Mouse (Mus musculus) limb, embryonic 13.5 days (tissue): ENCODE measurements around the gene Lhfpl5. TPM values are rescaled to one million over a fixed set of nuclear protein-coding genes. Genes with fewer than 3 reads are reported as not detected.

Experiments used
- ATAC-seq: fragments of 200-750 bp; cut with Nextera tagmentation; 2 replicates; pipeline ENCODE4 v1.8.0; 2017; ENCODE audit warnings: low read depth, moderate number of reproducible peaks, moderate TSS enrichment; ENCODE audit not compliant: low FRiP score
- H3K27ac ChIP-seq: fragments of 300-500 bp; sonication (generic); 2 replicates; pipeline ENCODE4 v1.5.1; 2015; ENCODE audit warnings: inconsistent platforms, mild to moderate bottlenecking, moderate library complexity
- H3K27me3 ChIP-seq: fragments of 300-500 bp; sonication (generic); 2 replicates; pipeline ENCODE4 v1.6.1; 2015; ENCODE audit warnings: mild to moderate bottlenecking, inconsistent platforms
- H3K36me3 ChIP-seq: fragments of 300-500 bp; sonication (generic); 2 replicates; pipeline ENCODE4 v1.6.1; 2015; ENCODE audit warnings: inconsistent platforms, mild to moderate bottlenecking, moderate library complexity
- H3K4me1 ChIP-seq: fragments of 300-500 bp; sonication (generic); 2 replicates; pipeline ENCODE4 v1.6.1; 2015; ENCODE audit warnings: inconsistent platforms
- H3K4me2 ChIP-seq: fragments of 300-500 bp; sonication (generic); replicated peaks from 2 replicates; pipeline ENCODE4 v1.6.1; 2015; ENCODE audit warnings: inconsistent platforms, mild to moderate bottlenecking, moderate library complexity
- H3K4me3 ChIP-seq: fragments of 300-500 bp; sonication (generic); 2 replicates; pipeline ENCODE4 v1.5.1; 2015; ENCODE audit warnings: moderate library complexity, mild to moderate bottlenecking, inconsistent platforms
- H3K9ac ChIP-seq: fragments of 300-500 bp; sonication (generic); 2 replicates; pipeline ENCODE4 v1.6.1; 2015; ENCODE audit warnings: mild to moderate bottlenecking, inconsistent platforms
- H3K9me3 ChIP-seq: fragments of 300-500 bp; sonication (generic); 2 replicates; pipeline ENCODE4 v1.6.1; 2016; ENCODE audit warnings: inconsistent platforms
- WGBS: fragments of 180-500 bp; shearing (Covaris S2); methylation state at CpG from one replicate; pipeline ENCODE4 v1.1.7; 2015; 5-methylcytosine and 5-hydroxymethylcytosine counted together
- polyA plus RNA-seq: library from polyadenylated mRNA; unstranded; fragments of >200 nt; fragmentation: Nextera tagmentation; extraction: Ambion mirVana; gene quantifications from 2 replicates; pipeline ENCODE4 v1.2.1, GENCODE M21; 2015

The Lhfpl5 gene
- 0.46 and 0.56 TPM in 2 replicates for polyA plus RNA-seq

DNA sequence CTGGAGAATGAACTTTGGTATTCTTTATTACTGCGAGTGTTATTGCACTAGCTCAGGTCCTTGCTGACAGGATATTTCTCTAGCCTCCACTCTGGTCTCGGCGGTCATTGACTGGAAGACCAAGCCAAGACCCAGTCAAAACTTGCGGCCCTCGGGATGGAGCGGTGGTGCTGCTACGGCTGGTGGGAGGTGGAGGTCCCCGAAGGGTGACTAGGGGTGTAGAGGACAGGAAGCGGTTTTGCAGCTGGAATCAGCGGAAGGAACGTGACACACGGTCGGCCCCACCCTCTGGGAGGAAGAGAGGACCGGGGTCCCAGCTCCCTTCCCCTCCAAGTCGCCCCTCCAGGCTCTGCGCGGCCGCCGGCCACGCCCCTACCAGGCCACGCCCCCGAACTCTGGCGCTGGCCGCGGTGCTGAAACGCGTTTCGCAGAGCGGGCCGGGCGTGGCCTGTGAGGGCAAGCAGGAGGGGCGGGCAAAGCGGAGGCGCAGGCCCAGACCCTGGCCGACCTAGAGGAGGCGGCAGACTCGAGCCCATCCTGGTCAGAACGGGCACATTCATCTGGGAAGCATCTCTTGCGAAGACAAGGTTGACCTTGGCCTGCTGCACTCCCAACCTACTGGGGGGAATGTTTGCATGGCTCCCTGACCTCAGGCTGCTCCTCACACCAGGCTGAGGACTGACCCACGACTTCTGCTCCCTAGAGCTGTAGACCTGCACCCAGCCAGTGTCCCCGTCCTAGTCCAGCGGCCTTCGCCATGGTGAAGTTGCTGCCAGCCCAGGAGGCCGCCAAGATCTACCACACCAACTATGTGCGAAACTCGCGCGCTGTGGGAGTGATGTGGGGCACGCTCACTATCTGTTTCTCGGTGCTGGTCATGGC lies at the start of gene Lhfpl5:
Lhfpl5 (plus strand) TSS at position 398 of the 882 bp plus-strand sequence.
- whole genome bisulfite sequencing, result 15% methylated on average over 50 of the region's 50 CpGs
- H3K4me2 ChIP-seq, result peak within 1 kb of the TSS; percentile 58
- peak; percentile 83; the same call in 1 of the 2 replicates for ATAC-seq
- H3K27ac ChIP-seq, result no peak within 1 kb of the TSS
- no peaks in the 10 kb centered on the region for H3K36me3 ChIP-seq
- no peaks in the 10 kb centered on the region for H3K9me3 ChIP-seq
- peak within 1 kb of the TSS; percentile 27 for H3K4me3 ChIP-seq
- H3K27me3 ChIP-seq, result peaks cover 6% of the 10 kb centered on the region
- H3K4me1 ChIP-seq, result peaks cover 8% of the 10 kb centered on the region
- no peak within 1 kb of the TSS for H3K9ac ChIP-seq

DNA sequence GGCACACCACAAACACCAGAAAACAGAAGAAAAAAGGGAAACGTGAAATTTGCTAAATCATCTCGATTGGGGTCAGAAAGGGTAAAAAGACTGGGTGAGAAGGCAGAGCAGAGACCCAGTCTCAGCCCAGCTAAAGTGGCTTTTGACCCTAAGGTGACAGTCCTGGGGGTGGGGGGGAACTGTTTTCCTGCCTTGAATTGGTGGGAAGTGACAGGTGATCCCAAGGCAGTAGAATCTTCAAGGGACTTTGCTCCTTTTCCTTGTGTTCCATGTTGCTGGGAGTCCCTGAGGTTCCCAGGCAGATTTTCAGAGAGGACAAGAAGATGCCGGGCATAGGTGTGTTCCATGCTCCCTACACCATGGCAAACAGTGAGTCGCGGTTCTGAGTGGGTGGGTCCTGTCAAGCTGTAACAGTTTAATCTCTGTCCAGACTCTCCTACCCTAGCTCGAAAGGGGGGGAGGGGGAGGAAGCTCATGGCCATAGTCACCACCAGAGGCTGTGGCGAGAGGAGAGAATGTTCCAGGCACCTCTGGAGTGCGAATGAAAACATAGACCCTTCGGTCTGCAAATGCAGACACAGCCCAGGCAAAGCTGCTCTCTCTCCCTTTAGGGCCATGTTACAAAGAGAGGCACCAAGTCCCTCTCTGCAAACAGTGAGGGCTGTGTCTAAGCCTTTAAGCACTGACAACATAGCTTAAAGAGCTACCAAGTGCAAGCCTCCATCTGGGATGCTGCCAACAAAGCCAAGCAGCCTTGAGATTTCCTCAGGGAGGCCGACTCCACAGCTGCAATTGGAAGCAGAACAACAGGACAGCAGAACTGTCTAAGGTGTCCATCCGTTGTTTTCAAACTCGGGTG lies 48.0 kb upstream of the Lhfpl5 start:
- peaks cover 23% of the 10 kb centered on the region for H3K4me1 ChIP-seq
- no peaks in the 10 kb centered on the region for H3K36me3 ChIP-seq
- peak overlapping the region; percentile 39; the same call in 1 of the 2 replicates for H3K27ac ChIP-seq
- H3K4me3 ChIP-seq, result 0 out of 2 replicates have a peak overlapping the region, but pooled peaks have one; percentile 17
- H3K9ac ChIP-seq, result peak overlapping the region; percentile 45; the same call in 1 of the 2 replicates
- 39% methylated on average over 12 of the region's 12 CpGs for WGBS
- ATAC-seq, result no peak
- H3K27me3 ChIP-seq, result 0 out of 2 replicates have a peak, but pooled peaks cover 7% of the 10 kb centered on the region
- peak overlapping the region; percentile 51 for H3K4me2 ChIP-seq
- H3K9me3 ChIP-seq, result no peaks in the 10 kb centered on the region

DNA sequence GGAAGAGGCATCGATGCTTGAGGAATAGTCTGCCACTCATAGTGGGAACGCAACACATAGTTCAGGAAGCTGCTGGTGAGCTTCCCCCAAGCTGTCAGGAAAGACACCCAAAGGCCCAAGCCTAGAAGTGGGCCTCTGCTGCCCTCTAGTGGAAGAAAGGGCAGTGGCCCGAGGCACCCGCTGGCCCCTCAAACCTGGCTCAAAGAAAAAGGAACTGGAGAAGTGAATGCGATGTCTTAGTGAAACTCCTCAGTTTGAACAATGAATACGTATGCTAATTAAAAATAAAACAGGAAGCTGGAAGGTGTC lies 47.4 kb upstream of the Lhfpl5 start:
- peak; percentile 24; the same call in 1 of the 2 replicates for ATAC-seq

DNA sequence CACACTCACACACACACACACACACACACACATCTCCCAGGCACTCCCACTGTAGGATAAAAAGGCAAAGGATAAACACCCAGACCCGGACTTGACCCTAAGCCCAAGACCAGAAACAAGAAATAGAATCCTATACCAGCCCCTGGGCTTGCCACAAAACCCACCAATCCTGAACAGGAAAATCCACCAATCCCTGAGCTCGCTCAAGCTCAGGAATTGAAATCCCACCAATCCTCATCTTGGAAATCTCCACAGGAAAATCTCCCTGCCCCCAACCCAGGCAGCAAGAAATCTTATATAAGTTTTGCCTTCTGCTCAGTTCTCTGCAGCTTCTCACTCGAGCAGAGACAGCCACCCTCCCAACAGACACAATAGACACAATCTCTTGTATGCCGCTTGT lies 46.3 kb upstream of the Lhfpl5 start:
- ATAC-seq, result no peak
- no peak overlapping the region for H3K4me2 ChIP-seq
- 71% methylated on average over 4 of the region's 4 CpGs for WGBS

More for the DNA sequence above, 47.4 kb upstream of the Lhfpl5 start:
- H3K4me2 ChIP-seq, result peak overlapping the region; percentile 51
- H3K9ac ChIP-seq, result peak overlapping the region; percentile 45; the same call in 1 of the 2 replicates
- 0 out of 2 replicates have a peak, but pooled peaks cover 7% of the 10 kb centered on the region for H3K27me3 ChIP-seq
- peaks cover 23% of the 10 kb centered on the region for H3K4me1 ChIP-seq
- no peak overlapping the region for H3K27ac ChIP-seq
- H3K9me3 ChIP-seq, result no peaks in the 10 kb centered on the region
- 0 out of 2 replicates have a peak overlapping the region, but pooled peaks have one; percentile 17 for H3K4me3 ChIP-seq
- H3K36me3 ChIP-seq, result no peaks in the 10 kb centered on the region
- WGBS, result 3% methylated on average over 6 of the region's 6 CpGs

DNA sequence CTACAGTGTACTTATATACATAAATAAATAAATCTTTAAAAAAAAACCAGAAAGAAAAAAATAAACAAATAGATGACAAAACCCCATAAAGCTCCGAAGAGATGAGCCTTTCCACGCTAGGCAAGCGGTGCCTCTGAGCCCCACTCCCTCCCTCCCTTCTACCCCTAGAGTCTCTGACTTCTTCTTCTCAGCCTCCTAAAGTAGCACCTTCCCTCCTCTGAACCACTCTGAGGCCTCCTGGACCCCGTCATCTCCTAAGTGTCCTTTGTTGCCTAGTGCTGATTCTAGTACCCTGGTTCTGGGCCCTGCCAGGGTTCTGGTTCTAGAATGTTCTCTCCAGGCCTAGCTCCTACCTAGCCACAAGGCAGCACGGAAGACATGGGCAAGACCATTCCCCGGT lies 44.9 kb upstream of the Lhfpl5 start, which contains the start of gene Armc12:
Armc12 (plus strand) TSS at position 301 of the 400 bp plus-strand sequence.
- H3K4me2 ChIP-seq, result 0 out of 2 replicates have a peak within 1 kb of the TSS, but pooled peaks have one; percentile 41
- 85% methylated on average over 6 of the region's 6 CpGs for WGBS
- no peak within 1 kb of the TSS for H3K9ac ChIP-seq
- no peaks in the 10 kb centered on the region for H3K36me3 ChIP-seq
- H3K27ac ChIP-seq, result no peak within 1 kb of the TSS
- no peaks in the 10 kb centered on the region for H3K9me3 ChIP-seq
- peaks cover 13% of the 10 kb centered on the region for H3K4me1 ChIP-seq
- no peak for ATAC-seq
- H3K27me3 ChIP-seq, result 0 out of 2 replicates have a peak, but pooled peaks cover 7% of the 10 kb centered on the region
- H3K4me3 ChIP-seq, result no peak within 1 kb of the TSS

More for the DNA sequence above, 46.3 kb upstream of the Lhfpl5 start:
- H3K9ac ChIP-seq, result no peak overlapping the region
- no peaks in the 10 kb centered on the region for H3K9me3 ChIP-seq
- H3K36me3 ChIP-seq, result no peaks in the 10 kb centered on the region
- H3K4me3 ChIP-seq, result no peak overlapping the region
- peaks cover 14% of the 10 kb centered on the region for H3K4me1 ChIP-seq
- 0 out of 2 replicates have a peak, but pooled peaks cover 7% of the 10 kb centered on the region for H3K27me3 ChIP-seq
- no peak overlapping the region for H3K27ac ChIP-seq

DNA sequence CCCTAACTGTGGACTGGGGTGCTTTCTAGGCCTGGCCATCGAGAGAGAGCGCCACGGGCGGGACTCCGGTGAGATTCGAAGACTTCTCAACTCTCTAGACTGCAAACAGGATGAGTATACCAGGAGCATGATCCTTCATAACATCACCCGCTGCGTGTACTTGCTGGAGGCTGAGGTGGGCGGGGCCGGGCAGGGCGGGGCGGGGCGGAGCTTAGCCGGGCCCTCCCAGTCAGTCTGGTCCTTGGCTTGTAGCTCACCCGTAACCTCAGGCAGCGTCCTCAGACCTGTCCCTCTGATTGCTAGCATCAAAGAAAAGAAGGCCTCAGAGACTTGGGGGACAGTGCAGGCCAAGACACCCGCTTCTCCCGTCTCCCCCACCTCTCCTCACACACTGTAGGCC lies 43.5 kb upstream of the Lhfpl5 start:
- Histone ChIP-seq H3K27ac (no peak overlapping the region), H3K27me3 (0 out of 2 replicates have a peak, but pooled peaks cover 7% of the 10 kb centered on the region), H3K36me3 (no peaks in the 10 kb centered on the region), H3K4me3 (no peak overlapping the region), H3K4me1 (peaks cover 13% of the 10 kb centered on the region), H3K9ac (no peak overlapping the region; the same call in 1 of the 2 replicates), H3K9me3 (no peaks in the 10 kb centered on the region), H3K4me2 (peak overlapping the region; percentile 41)
- ATAC-seq, result no peak
- WGBS, result 13% methylated on average over 18 of the region's 18 CpGs

DNA sequence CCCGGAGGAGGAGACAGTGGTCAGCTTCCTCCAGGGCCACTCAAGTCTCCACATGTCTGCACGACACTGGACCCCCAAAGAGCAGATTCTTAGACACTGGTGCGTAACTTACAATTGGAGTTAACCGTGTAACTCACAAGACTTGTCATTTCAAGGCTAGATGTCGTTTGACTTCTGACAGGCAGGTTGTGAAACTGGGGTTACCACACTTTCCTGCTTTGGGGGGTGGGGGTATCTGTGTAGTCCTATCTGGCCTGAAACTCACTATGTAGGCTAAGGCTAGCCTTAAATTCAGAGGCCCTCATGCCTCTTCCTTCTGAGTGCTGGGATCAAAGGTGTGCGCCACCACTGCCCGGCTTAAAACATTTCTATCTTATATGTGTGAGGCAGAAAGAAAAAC lies 42.9 kb upstream of the Lhfpl5 start:
- no peak for ATAC-seq
- H3K27me3 ChIP-seq, result peaks cover 7% of the 10 kb centered on the region; the same call in 1 of the 2 replicates
- peaks cover 9% of the 10 kb centered on the region for H3K4me1 ChIP-seq
- H3K4me3 ChIP-seq, result no peak overlapping the region
- 80% methylated on average over 7 of the region's 7 CpGs for WGBS
- H3K4me2 ChIP-seq, result no peak overlapping the region
- H3K36me3 ChIP-seq, result no peaks in the 10 kb centered on the region
- H3K9ac ChIP-seq, result no peak overlapping the region
- no peak overlapping the region for H3K27ac ChIP-seq
- H3K9me3 ChIP-seq, result no peaks in the 10 kb centered on the region

DNA sequence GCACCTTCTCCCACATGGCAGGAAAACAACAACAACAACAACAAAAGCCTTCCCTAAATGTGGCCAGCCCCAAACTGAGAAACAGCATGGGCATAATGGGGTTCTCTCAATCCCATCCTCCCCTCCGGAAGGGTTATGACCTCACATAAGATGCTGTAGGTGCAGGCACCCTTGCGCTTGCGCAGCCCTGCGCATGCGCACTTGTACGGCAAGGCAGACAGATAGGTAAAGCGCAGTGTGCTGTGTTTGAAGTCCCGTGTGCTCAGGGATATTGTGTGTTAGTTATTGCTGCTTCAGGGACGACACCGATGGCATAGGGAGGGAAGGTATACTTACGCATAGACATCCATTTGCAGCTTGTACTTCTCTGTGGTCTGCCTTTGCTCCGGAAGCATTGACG lies 42.1 kb upstream of the Lhfpl5 start:
- H3K4me2 ChIP-seq, result no peak overlapping the region

DNA sequence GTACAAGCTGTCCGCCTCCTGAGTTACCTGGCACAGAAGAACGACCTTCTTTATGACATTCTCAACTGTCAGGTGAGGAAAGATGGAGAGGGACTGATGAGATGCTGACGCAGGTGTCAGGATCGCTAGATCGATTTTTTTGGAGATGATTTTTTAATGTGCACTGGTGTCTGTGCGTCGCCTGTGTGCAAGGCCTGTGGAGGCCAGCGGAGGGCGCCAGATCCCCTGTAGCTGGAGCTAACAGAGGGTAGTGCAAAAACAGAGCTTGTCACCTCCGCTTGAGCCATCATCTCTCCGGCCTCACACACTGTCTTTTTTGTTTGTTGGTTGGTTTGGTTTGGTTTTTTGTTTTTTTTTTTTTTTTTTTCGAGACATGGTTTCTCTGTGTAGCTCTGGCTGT lies 37.6 kb upstream of the Lhfpl5 start:
- H3K4me2 ChIP-seq, result no peak overlapping the region
- H3K36me3 ChIP-seq, result no peaks in the 10 kb centered on the region
- peaks cover 33% of the 10 kb centered on the region for H3K9me3 ChIP-seq
- no peaks in the 10 kb centered on the region for H3K4me1 ChIP-seq
- no peaks in the 10 kb centered on the region; the same call in 1 of the 2 replicates for H3K27me3 ChIP-seq
- no peak overlapping the region for H3K4me3 ChIP-seq
- ATAC-seq, result no peak
- no peak overlapping the region for H3K27ac ChIP-seq
- 44% methylated on average over 12 of the region's 12 CpGs for WGBS
- H3K9ac ChIP-seq, result no peak overlapping the region

More for the DNA sequence above, 42.1 kb upstream of the Lhfpl5 start:
- ATAC-seq, result no peak
- no peak overlapping the region for H3K9ac ChIP-seq
- WGBS, result 90% methylated on average over 13 of the region's 13 CpGs
- H3K27me3 ChIP-seq, result peaks cover 7% of the 10 kb centered on the region; the same call in 1 of the 2 replicates
- H3K4me3 ChIP-seq, result no peak overlapping the region
- peaks cover 6% of the 10 kb centered on the region; the same call in 1 of the 2 replicates for H3K4me1 ChIP-seq
- no peaks in the 10 kb centered on the region for H3K36me3 ChIP-seq
- H3K27ac ChIP-seq, result no peak overlapping the region
- H3K9me3 ChIP-seq, result peaks cover 2% of the 10 kb centered on the region

DNA sequence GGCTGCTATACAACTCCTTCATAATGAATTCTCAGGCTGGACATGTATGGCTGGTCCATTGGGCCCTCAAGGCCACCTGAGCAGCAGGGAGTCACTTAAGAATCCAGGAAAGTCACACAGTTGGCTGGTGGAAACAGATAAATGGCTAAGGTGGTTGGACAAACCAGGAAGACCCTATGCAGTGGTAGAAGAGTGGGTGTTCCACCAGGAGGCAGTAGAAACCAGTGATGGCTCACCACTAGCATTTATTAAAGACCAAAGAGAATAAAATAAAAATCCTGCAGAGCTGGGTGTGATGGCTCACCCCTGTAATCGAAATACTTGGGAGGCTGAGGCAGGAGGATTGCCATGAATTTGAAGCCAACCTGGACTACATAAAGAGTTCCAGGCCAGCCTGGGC lies 28.5 kb upstream of the Lhfpl5 start:
- H3K4me3 ChIP-seq, result no peak overlapping the region
- peaks cover 7% of the 10 kb centered on the region for H3K9me3 ChIP-seq
- no peaks in the 10 kb centered on the region for H3K4me1 ChIP-seq
- H3K9ac ChIP-seq, result no peak overlapping the region
- H3K36me3 ChIP-seq, result no peaks in the 10 kb centered on the region
- no peak overlapping the region for H3K27ac ChIP-seq
- H3K27me3 ChIP-seq, result no peaks in the 10 kb centered on the region; the same call in 1 of the 2 replicates
- no peak overlapping the region for H3K4me2 ChIP-seq
- WGBS, result 77% methylated on average over 1 of the region's 1 CpGs
- no peak for ATAC-seq

DNA sequence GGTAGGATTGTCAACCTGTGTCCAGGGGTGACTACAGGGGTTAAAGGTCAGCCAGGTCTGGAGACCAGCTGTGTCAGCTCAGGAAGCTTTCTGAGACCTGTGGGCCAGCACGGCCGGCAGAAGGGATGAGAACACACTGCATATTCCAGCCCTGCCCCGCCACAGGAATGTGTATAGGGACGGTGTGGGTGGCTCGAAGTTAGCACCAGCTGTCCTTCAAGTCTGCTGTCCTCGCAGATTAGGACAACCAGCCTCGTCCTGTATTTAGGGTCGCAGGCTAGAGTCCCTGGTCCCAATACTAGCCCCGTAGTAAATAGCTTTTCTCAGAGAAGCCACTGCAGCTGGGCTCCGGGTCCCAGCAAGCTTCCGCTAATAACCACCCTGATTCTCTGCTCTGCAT lies 26.9 kb upstream of the Lhfpl5 start:
- Histone ChIP-seq H3K9ac (no peak overlapping the region), H3K27me3 (no peaks in the 10 kb centered on the region; the same call in 1 of the 2 replicates), H3K27ac (no peak overlapping the region), H3K36me3 (no peaks in the 10 kb centered on the region), H3K9me3 (0 out of 2 replicates have a peak, but pooled peaks cover 3% of the 10 kb centered on the region), H3K4me3 (no peak overlapping the region), H3K4me1 (peaks cover 13% of the 10 kb centered on the region), H3K4me2 (no peak overlapping the region)
- 61% methylated on average over 11 of the region's 11 CpGs for WGBS
- ATAC-seq, result no peak
